Mouse (Mus musculus): Measurements from ENCODE around the gene Vapa. TPM values are rescaled to one million over a fixed set of nuclear protein-coding genes. Genes with fewer than 3 reads are reported as not detected.

Vapa gene
- total RNA-seq (2023), result 70.6 to 78.8 TPM (median 74.5 TPM) in 4 replicates

GRCm38 (mm10) chr17:65613463-65614412 is at the start of gene Vapa:
Vapa (minus strand) TSS chr17:65613555.

DNA sequence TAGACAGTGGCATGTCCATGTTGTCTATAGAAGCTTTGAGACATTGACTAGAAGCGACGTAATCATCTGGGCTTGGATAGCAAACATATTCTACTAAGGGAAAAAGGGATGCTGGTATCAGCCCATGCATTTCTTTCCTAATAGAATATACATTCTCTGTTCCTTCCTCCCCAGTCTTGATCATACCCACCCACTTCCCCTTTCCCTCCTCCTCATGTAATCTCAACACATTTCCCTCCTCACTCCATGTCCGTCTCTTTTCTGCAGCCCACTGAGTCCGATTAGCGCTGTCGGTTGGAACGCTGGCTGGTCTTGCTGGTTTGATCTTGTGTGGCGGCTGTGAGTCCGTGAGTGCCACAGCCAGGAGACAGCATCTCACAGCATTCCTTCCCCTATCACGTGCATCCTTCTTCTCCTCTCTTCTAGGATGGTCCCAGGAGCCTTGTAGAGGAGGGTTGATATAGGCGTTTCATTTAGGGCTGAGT is 28.4 kb upstream of the Vapa start, which contains the start of gene Txndc2:
Gene Txndc2 (minus strand): TSS at position 435 of the 485 bp plus-strand sequence.

GRCm38 (mm10) chr17:65540441-65541272 is 72.7 kb downstream of the Vapa start, which contains the start of gene Tmem232:
Tmem232 (minus strand) TSS chr17:65540782.

Other genes starting within 250 kb of the Vapa start
- gene Tmem232, start 72.8 kb downstream of the Vapa start, total RNA-seq (2023), result not detected in 4 replicates
- gene Txndc2, start 28.6 kb upstream of the Vapa start, total RNA-seq (2023), result 0.31 to 0.75 TPM (median 0.55 TPM) in 3 of 4 replicates, not detected in the other
- gene Rab31, start 159.2 kb upstream of the Vapa start, total RNA-seq (2023), result 15.5 to 19.6 TPM (median 19.1 TPM) in 4 replicates
- gene Ppp4r1, start 169.0 kb upstream of the Vapa start, total RNA-seq (2023), result 76.2 to 91.7 TPM (median 83.0 TPM) in 4 replicates